Mouse (Mus musculus) liver, embryonic 11.5 days (tissue): ENCODE measurements around the gene Nufip1. TPM values are rescaled to one million over a fixed set of nuclear protein-coding genes. Genes with fewer than 3 reads are reported as not detected.
"Not testable (repeated sequence)": the region's sequence is repeated elsewhere in the genome, so short reads cannot be mapped to it uniquely, and the experiment has no call there.

Experiments used
- ATAC-seq: fragments of 200-750 bp; cut with Nextera tagmentation; replicated peaks from 2 replicates; pipeline ENCODE4 v1.8.0; 2017; ENCODE audit warnings: moderate number of reproducible peaks, mild to moderate bottlenecking, moderate TSS enrichment, moderate library complexity; ENCODE audit not compliant: low FRiP score
- DNase-seq: peaks from one replicate; pipeline ENCODE4 v3.0.0-alpha.2; 2017; ENCODE audit warnings: low spot score
- H3K27ac ChIP-seq: fragments of 300-500 bp; sonication (generic); 2 replicates; pipeline ENCODE4 v1.5.1; 2014; ENCODE audit warnings: mild to moderate bottlenecking, low read depth, low read length, control low read depth
- H3K27me3 ChIP-seq: fragments of 300-500 bp; sonication (generic); replicated peaks from 2 replicates; pipeline ENCODE4 v1.6.1; 2014; ENCODE audit warnings: low read length, mixed read lengths; ENCODE audit not compliant: control insufficient read depth, insufficient read depth
- H3K36me3 ChIP-seq: fragments of 300-500 bp; sonication (generic); 2 replicates; pipeline ENCODE4 v1.6.1; 2014; ENCODE audit warnings: mild to moderate bottlenecking, low read length, moderate library complexity, mixed read lengths; ENCODE audit not compliant: control insufficient read depth, insufficient read depth
- H3K4me1 ChIP-seq: fragments of 300-500 bp; sonication (generic); replicated peaks from 2 replicates; pipeline ENCODE4 v1.6.1; 2014; ENCODE audit warnings: low read length, mixed read lengths; ENCODE audit not compliant: control insufficient read depth, insufficient read depth
- H3K4me2 ChIP-seq: fragments of 300-500 bp; sonication (generic); 2 replicates; pipeline ENCODE4 v1.6.1; 2014; ENCODE audit warnings: mild to moderate bottlenecking, control low read depth, moderate library complexity
- H3K4me3 ChIP-seq: fragments of 300-500 bp; sonication (generic); 2 replicates; pipeline ENCODE4 v1.5.1; 2014; ENCODE audit warnings: low read depth, low read length, control low read depth
- H3K9ac ChIP-seq: fragments of 300-500 bp; sonication (generic); 2 replicates; pipeline ENCODE4 v1.6.1; 2014; ENCODE audit warnings: low read depth, low read length, control low read depth
- H3K9me3 ChIP-seq: fragments of 300-500 bp; sonication (generic); 2 replicates; pipeline ENCODE4 v1.6.1; 2016; ENCODE audit warnings: low read length, inconsistent platforms, mixed read lengths; ENCODE audit not compliant: control insufficient read depth
- WGBS: fragments of 180-500 bp; shearing (Covaris S2); extraction: QIAGEN DNeasy Blood & Tissue Kit; methylation state at CpG from one replicate; pipeline ENCODE4 v1.1.7; 2014; 5-methylcytosine and 5-hydroxymethylcytosine counted together
- polyA plus RNA-seq: library from polyadenylated mRNA; unstranded; fragments of >200 nt; fragmentation: Nextera tagmentation; extraction: Ambion mirVana; gene quantifications from 2 replicates; pipeline ENCODE4 v1.2.1, GENCODE M21; 2014

Nufip1 gene
- polyA plus RNA-seq, 1 experiment from 2014 or later = 17.3 TPM

- WGBS = 76% methylated on average over 5 of the region's 6 CpGs
- not testable (repeated sequence) for H3K9ac ChIP-seq, H3K4me1 ChIP-seq, H3K36me3 ChIP-seq, ATAC-seq, H3K27ac ChIP-seq, H3K4me3 ChIP-seq, DNase-seq, H3K4me2 ChIP-seq, H3K9me3 ChIP-seq
- H3K27me3 ChIP-seq = peaks cover 11% of the 10 kb centered on the region
Observed at GRCm38 (mm10) chr14:76160580-76160979, 49.9 kb downstream of the Nufip1 start.

- Histone ChIP-seq H3K4me1 (no peaks in the 10 kb centered on the region), H3K27me3 (peaks cover 12% of the 10 kb centered on the region), H3K4me3 (no peak overlapping the region), H3K9ac (no peak overlapping the region), H3K9me3 (no peaks in the 10 kb centered on the region), H3K36me3 (no peaks in the 10 kb centered on the region), H3K27ac (no peak overlapping the region), H3K4me2 (no peak overlapping the region)
- DNase-seq = no peak
- ATAC-seq = no peak
- WGBS = 31% methylated on average over 11 of the region's 11 CpGs
Observed at GRCm38 (mm10) chr14:76164236-76164635, 53.5 kb downstream of the Nufip1 start.

GRCm38 (mm10) chr14:76164904-76165755 is 54.4 kb downstream of the Nufip1 start:
- H3K36me3 ChIP-seq = no peaks in the 10 kb centered on the region
- peak overlapping the region; percentile 43 for H3K4me2 ChIP-seq
- no peaks in the 10 kb centered on the region for H3K4me1 ChIP-seq
- H3K4me3 ChIP-seq = no peak overlapping the region
- WGBS = 16% methylated on average over 32 of the region's 32 CpGs
- no peak for DNase-seq
- H3K9me3 ChIP-seq = no peaks in the 10 kb centered on the region
- H3K27ac ChIP-seq = no peak overlapping the region
- no peak overlapping the region for H3K9ac ChIP-seq
- H3K27me3 ChIP-seq = peaks cover 12% of the 10 kb centered on the region
- no peak for ATAC-seq

GRCm38 (mm10) chr14:76169876-76170466 is 59.3 kb downstream of the Nufip1 start:
- WGBS = 79% methylated on average over 9 of the region's 11 CpGs
- Histone ChIP-seq H3K9me3 (no peaks in the 10 kb centered on the region), H3K4me1 (no peaks in the 10 kb centered on the region), H3K27ac (no peak overlapping the region), H3K27me3 (peaks cover 5% of the 10 kb centered on the region), H3K4me2 (no peak overlapping the region), H3K9ac (no peak overlapping the region), H3K36me3 (no peaks in the 10 kb centered on the region), H3K4me3 (no peak overlapping the region)
- DNase-seq (no peak), ATAC-seq (no peak)

- WGBS = 83% methylated on average over 8 of the region's 8 CpGs
- Histone ChIP-seq H3K36me3 (no peaks in the 10 kb centered on the region), H3K4me2 (no peak overlapping the region), H3K9ac (no peak overlapping the region), H3K27ac (no peak overlapping the region), H3K4me1 (no peaks in the 10 kb centered on the region), H3K9me3 (no peaks in the 10 kb centered on the region), H3K27me3 (no peaks in the 10 kb centered on the region), H3K4me3 (no peak overlapping the region)
- ATAC-seq (no peak), DNase-seq (no peak)
Observed at GRCm38 (mm10) chr14:76171285-76171684, 60.6 kb downstream of the Nufip1 start.

- Histone ChIP-seq H3K9ac (no peak overlapping the region), H3K9me3 (no peaks in the 10 kb centered on the region), H3K4me1 (no peaks in the 10 kb centered on the region), H3K4me3 (no peak overlapping the region), H3K4me2 (no peak overlapping the region), H3K27me3 (no peaks in the 10 kb centered on the region), H3K27ac (no peak overlapping the region), H3K36me3 (no peaks in the 10 kb centered on the region)
- DNase-seq = no peak
- ATAC-seq = no peak
- 74% methylated on average over 7 of the region's 7 CpGs for WGBS
Observed at GRCm38 (mm10) chr14:76174328-76174727, 63.6 kb downstream of the Nufip1 start.

GRCm38 (mm10) chr14:76175808-76176207 is 65.1 kb downstream of the Nufip1 start:
- DNase-seq (no peak), ATAC-seq (no peak)
- no peak overlapping the region for H3K4me2 ChIP-seq
- no peaks in the 10 kb centered on the region for H3K9me3 ChIP-seq
- H3K4me1 ChIP-seq = no peaks in the 10 kb centered on the region
- H3K27ac ChIP-seq = no peak overlapping the region
- 44% methylated on average over 5 of the region's 5 CpGs for WGBS
- no peak overlapping the region for H3K4me3 ChIP-seq
- H3K36me3 ChIP-seq = no peaks in the 10 kb centered on the region
- H3K9ac ChIP-seq = no peak overlapping the region
- no peaks in the 10 kb centered on the region for H3K27me3 ChIP-seq

- Histone ChIP-seq H3K4me2 (no peak overlapping the region), H3K27me3 (no peaks in the 10 kb centered on the region), H3K4me3 (no peak overlapping the region), H3K36me3 (no peaks in the 10 kb centered on the region), H3K4me1 (no peaks in the 10 kb centered on the region), H3K27ac (no peak overlapping the region), H3K9me3 (no peaks in the 10 kb centered on the region), H3K9ac (no peak overlapping the region)
- no peak for DNase-seq
- 94% methylated on average over 9 of the region's 9 CpGs for WGBS
- ATAC-seq = no peak
Observed at GRCm38 (mm10) chr14:76177230-76177629, 66.5 kb downstream of the Nufip1 start.

GRCm38 (mm10) chr14:76178447-76178846 is 67.8 kb downstream of the Nufip1 start:
- Histone ChIP-seq H3K27me3 (no peaks in the 10 kb centered on the region), H3K4me3 (no peak overlapping the region), H3K4me2 (no peak overlapping the region), H3K27ac (no peak overlapping the region), H3K36me3 (no peaks in the 10 kb centered on the region), H3K9ac (no peak overlapping the region), H3K4me1 (no peaks in the 10 kb centered on the region), H3K9me3 (no peaks in the 10 kb centered on the region)
- 75% methylated on average over 2 of the region's 2 CpGs for WGBS
- DNase-seq (no peak), ATAC-seq (no peak)
